Mouse (Mus musculus) embryonic facial prominence, embryonic 13.5 days (tissue): ENCODE results near the gene Prmt9. TPM values are rescaled to one million over a fixed set of nuclear protein-coding genes. Genes with fewer than 3 reads are reported as not detected.
A peak's percentile ranks its signal among the peaks of the same experiment; 100 is the strongest.

Experiments
- ATAC-seq: fragments of 200-750 bp; cut with Nextera tagmentation; 2 replicates; pipeline ENCODE4 v1.8.0; 2017; ENCODE audit warnings: low read depth; ENCODE audit not compliant: insufficient number of reproducible peaks, insufficient read depth, low FRiP score, low TSS enrichment
- H3K27ac ChIP-seq: fragments of 300-500 bp; sonication (generic); 2 replicates; pipeline ENCODE4 v1.5.1; 2015; ENCODE audit warnings: moderate library complexity, mild to moderate bottlenecking, inconsistent platforms
- H3K27me3 ChIP-seq: fragments of 300-500 bp; sonication (generic); 2 replicates; pipeline ENCODE4 v1.6.1; 2015; ENCODE audit warnings: mild to moderate bottlenecking, inconsistent platforms
- H3K36me3 ChIP-seq: fragments of 300-500 bp; sonication (generic); 2 replicates; pipeline ENCODE4 v1.6.1; 2015; ENCODE audit warnings: mild to moderate bottlenecking, inconsistent platforms
- H3K4me1 ChIP-seq: fragments of 300-500 bp; sonication (generic); 2 replicates; pipeline ENCODE4 v1.6.1; 2015; ENCODE audit warnings: inconsistent platforms
- H3K4me2 ChIP-seq: fragments of 300-500 bp; sonication (generic); 2 replicates; pipeline ENCODE4 v1.6.1; 2015; ENCODE audit warnings: moderate library complexity, mild to moderate bottlenecking, inconsistent platforms
- H3K4me3 ChIP-seq: fragments of 300-500 bp; sonication (generic); 2 replicates; pipeline ENCODE4 v1.5.1; 2015; ENCODE audit warnings: mild to moderate bottlenecking, inconsistent platforms
- H3K9ac ChIP-seq: fragments of 300-500 bp; sonication (generic); 2 replicates; pipeline ENCODE4 v1.6.1; 2015; ENCODE audit warnings: mild to moderate bottlenecking, inconsistent platforms
- H3K9me3 ChIP-seq: fragments of 300-500 bp; sonication (generic); 2 replicates; pipeline ENCODE4 v1.6.1; 2016; ENCODE audit warnings: inconsistent platforms
- WGBS: fragments of 180-500 bp; shearing (Covaris S2); methylation state at CpG from one replicate; pipeline ENCODE4 v1.1.7; 2015; ENCODE audit warnings: mixed read lengths; 5-methylcytosine and 5-hydroxymethylcytosine counted together
- polyA plus RNA-seq: library from polyadenylated mRNA; unstranded; fragments of >200 nt; fragmentation: Nextera tagmentation; extraction: Ambion mirVana; gene quantifications from 2 replicates; pipeline ENCODE4 v1.2.1, GENCODE M21; 2015

Prmt9 gene
- polyA plus RNA-seq, 1 experiment from 2014 or later, result 22.9 TPM

GRCm38 (mm10) chr8:77610374-77610969, 61.3 kb downstream of the Prmt9 start, which contains the start of gene Tmem184c:
TSS of gene Tmem184c (minus strand) at chr8:77610698.
- under 1% methylated on average over 36 of the region's 36 CpGs for WGBS
- Histone ChIP-seq H3K4me3 (peak within 1 kb of the TSS; percentile 75), H3K27ac (no peak within 1 kb of the TSS; the same call in 1 of the 2 replicates), H3K27me3 (no peaks in the 10 kb centered on the region), H3K9ac (peak within 1 kb of the TSS; percentile 77), H3K36me3 (peaks cover 4% of the 10 kb centered on the region), H3K9me3 (no peaks in the 10 kb centered on the region), H3K4me2 (peak within 1 kb of the TSS; percentile 70), H3K4me1 (peaks cover 15% of the 10 kb centered on the region)
- ATAC-seq, result peak; percentile 95

GRCm38 (mm10) chr8:77617916-77618315, 68.7 kb downstream of the Prmt9 start:
- Histone ChIP-seq H3K27ac (no peak overlapping the region), H3K9me3 (no peaks in the 10 kb centered on the region), H3K9ac (no peak overlapping the region), H3K4me2 (no peak overlapping the region), H3K36me3 (no peaks in the 10 kb centered on the region), H3K4me1 (peaks cover 6% of the 10 kb centered on the region; the same call in 1 of the 2 replicates), H3K4me3 (no peak overlapping the region), H3K27me3 (no peaks in the 10 kb centered on the region)
- 37% methylated on average over 2 of the region's 2 CpGs for WGBS
- 0 out of 2 replicates have a peak, but pooled peaks have one; percentile 52 for ATAC-seq

GRCm38 (mm10) chr8:77623677-77624209, 74.5 kb downstream of the Prmt9 start:
- Histone ChIP-seq H3K9me3 (no peaks in the 10 kb centered on the region), H3K4me3 (no peak overlapping the region), H3K27me3 (no peaks in the 10 kb centered on the region), H3K36me3 (no peaks in the 10 kb centered on the region), H3K9ac (no peak overlapping the region), H3K27ac (no peak overlapping the region), H3K4me1 (no peaks in the 10 kb centered on the region), H3K4me2 (no peak overlapping the region)
- WGBS, result 78% methylated on average over 7 of the region's 7 CpGs
- no peak for ATAC-seq

GRCm38 (mm10) chr8:77629858-77630537, 80.8 kb downstream of the Prmt9 start:
- no peak for ATAC-seq
- H3K27me3 ChIP-seq, result no peaks in the 10 kb centered on the region
- WGBS, result 18% methylated on average over 15 of the region's 15 CpGs

GRCm38 (mm10) chr8:77630691-77631090, 81.5 kb downstream of the Prmt9 start:
- Histone ChIP-seq H3K9me3 (no peaks in the 10 kb centered on the region), H3K36me3 (no peaks in the 10 kb centered on the region), H3K27me3 (no peaks in the 10 kb centered on the region), H3K9ac (no peak overlapping the region), H3K27ac (peak overlapping the region; percentile 8; the same call in 1 of the 2 replicates), H3K4me3 (no peak overlapping the region), H3K4me2 (no peak overlapping the region), H3K4me1 (peaks cover 25% of the 10 kb centered on the region)
- ATAC-seq, result no peak
- 33% methylated on average over 3 of the region's 3 CpGs for WGBS

More at GRCm38 (mm10) chr8:77629858-77630537, 80.8 kb downstream of the Prmt9 start:
- Histone ChIP-seq H3K27ac (0 out of 2 replicates have a peak overlapping the region, but pooled peaks have one; percentile 44), H3K4me1 (peaks cover 25% of the 10 kb centered on the region), H3K9me3 (no peaks in the 10 kb centered on the region), H3K36me3 (no peaks in the 10 kb centered on the region), H3K4me3 (no peak overlapping the region), H3K9ac (no peak overlapping the region), H3K4me2 (no peak overlapping the region)

Other genes with a start within 250 kb of the Prmt9 start
- 30.1 and 31.5 TPM in 2 replicates for gene Arhgap10, start 31.4 kb upstream of the Prmt9 start, polyA plus RNA-seq
- 45.1 and 47.0 TPM in 2 replicates for gene Tmem184c, start 61.3 kb downstream of the Prmt9 start, polyA plus RNA-seq
- 56.3 and 58.4 TPM in 2 replicates for gene Ednra, start 175.1 kb downstream of the Prmt9 start, polyA plus RNA-seq